Mouse (Mus musculus): Measurements from ENCODE around the gene Tcf25. TPM values are rescaled to one million over a fixed set of nuclear protein-coding genes. Genes with fewer than 3 reads are reported as not detected.

Tcf25 gene
- polyA plus RNA-seq, 1 experiment from 2014 or later = 146 TPM

DNA sequence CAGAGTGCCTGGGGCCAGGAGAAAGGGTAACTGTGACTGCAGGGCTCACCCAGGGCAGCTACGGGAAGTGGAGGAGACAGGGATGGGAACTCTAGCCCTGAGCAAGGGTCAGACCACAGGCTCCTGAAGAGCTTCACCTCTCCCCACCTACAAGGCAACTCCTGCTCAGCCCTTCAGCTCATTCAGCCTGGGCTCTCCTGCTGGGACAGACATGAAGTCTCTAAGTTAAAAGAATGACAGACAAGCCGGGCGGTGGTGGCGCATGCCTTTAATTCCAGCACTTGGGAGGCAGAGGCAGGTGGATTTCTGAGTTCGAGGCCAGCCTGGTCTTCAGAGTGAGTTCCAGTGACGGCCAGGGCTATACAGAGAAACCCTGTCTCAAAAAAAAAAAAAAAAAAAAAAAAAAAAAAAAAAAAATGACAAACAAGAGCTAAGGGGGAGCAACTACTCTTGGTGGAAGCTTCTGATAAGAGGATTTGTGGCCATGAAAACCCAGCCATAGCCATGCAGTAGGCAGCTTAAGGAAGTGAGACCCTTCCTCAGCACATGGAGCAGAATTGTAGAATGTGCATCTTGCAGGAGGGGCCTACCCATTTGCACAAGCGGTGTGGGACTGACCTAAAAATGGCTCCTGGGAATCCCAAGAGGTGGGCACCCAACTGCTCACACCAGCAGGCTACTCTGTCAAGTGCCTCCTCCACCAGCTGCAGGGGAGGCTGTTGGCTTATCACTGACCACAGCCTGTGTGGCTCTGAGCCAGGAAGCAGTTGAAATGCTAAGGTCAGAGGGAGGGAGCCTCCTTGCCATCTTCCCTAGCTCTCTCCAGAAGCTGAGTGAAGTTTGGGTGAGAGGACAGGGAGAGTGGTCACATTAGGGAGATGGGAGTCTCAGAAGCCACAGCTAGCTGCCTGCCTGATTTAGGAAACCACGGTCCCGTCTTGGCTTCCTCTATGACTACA lies 35.3 kb downstream of the Tcf25 start:
- no peak overlapping the region for H3K4me3 ChIP-seq (ENCODE audit: low read depth, low read length)
- no peak overlapping the region for H3K4me2 ChIP-seq (replicated peaks; ENCODE audit: low read depth)
- peaks cover 18% of the 10 kb centered on the region for H3K27me3 ChIP-seq (ENCODE audit: control insufficient read depth, insufficient read depth, low read length)
- no peaks in the 10 kb centered on the region for H3K9me3 ChIP-seq (ENCODE audit: control insufficient read depth, low read length)
- H3K36me3 ChIP-seq (ENCODE audit: control insufficient read depth, insufficient read depth, low read length) = no peaks in the 10 kb centered on the region
- no peaks in the 10 kb centered on the region for H3K4me1 ChIP-seq (replicated peaks; ENCODE audit: control insufficient read depth, insufficient read depth)
- H3K9ac ChIP-seq (ENCODE audit: low read length) = no peak overlapping the region
- no peak for ATAC-seq (ENCODE audit: low FRiP score, low TSS enrichment)
- TF ChIP-seq EP300 (optimal IDR thresholded peaks at IDR 0.05) (no peak), CTCF (IDR thresholded peaks at IDR 0.05; ENCODE audit: low read depth) (no peak)
- WGBS = 67% methylated on average over 9 of the region's 9 CpGs
- DNase-seq (ENCODE audit: low spot score) = no peak
- no peak overlapping the region for H3K27ac ChIP-seq (replicated peaks)

DNA sequence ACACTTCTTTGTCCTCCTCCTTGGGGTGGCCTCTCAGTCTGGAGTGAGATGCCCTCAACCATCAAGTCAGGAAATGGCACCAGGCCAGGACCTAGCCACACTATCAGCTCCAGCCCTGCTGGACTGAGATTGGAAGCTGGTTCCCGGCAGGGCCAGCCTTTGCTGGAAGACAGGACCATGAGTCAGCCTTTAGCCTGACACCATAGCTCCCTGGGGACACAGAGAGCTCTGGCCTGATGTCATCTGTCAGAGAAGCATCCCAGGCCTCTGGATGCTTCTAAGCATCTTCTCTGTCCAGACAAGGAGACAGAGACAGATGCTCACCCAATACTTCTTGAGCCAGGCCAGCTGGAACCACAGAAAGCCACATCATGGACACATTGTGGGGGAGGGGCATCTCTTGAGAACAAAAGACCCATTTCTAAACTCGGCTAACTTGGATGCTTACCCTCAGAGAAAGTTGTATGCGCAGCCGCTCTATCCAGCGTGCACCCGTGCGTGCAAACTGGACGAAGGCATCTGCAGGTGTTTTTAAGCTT lies 36.6 kb downstream of the Tcf25 start:
- DNase-seq (ENCODE audit: low spot score) (peak; percentile 58), ATAC-seq (ENCODE audit: low FRiP score, low TSS enrichment) (0 out of 2 replicates have a peak, but pooled peaks have one; percentile 27)
- no peak overlapping the region for H3K27ac ChIP-seq (replicated peaks)
- H3K4me1 ChIP-seq (replicated peaks; ENCODE audit: control insufficient read depth, insufficient read depth) = no peaks in the 10 kb centered on the region
- H3K9me3 ChIP-seq (ENCODE audit: control insufficient read depth, low read length) = no peaks in the 10 kb centered on the region
- no peak overlapping the region for H3K4me3 ChIP-seq (ENCODE audit: low read depth, low read length)
- peaks cover 18% of the 10 kb centered on the region for H3K27me3 ChIP-seq (ENCODE audit: control insufficient read depth, insufficient read depth, low read length)
- H3K4me2 ChIP-seq (replicated peaks; ENCODE audit: low read depth) = no peak overlapping the region
- no peaks in the 10 kb centered on the region for H3K36me3 ChIP-seq (ENCODE audit: control insufficient read depth, insufficient read depth, low read length)
- WGBS = 62% methylated on average over 8 of the region's 8 CpGs
- TF ChIP-seq EP300 (optimal IDR thresholded peaks at IDR 0.05) (no peak), CTCF (IDR thresholded peaks at IDR 0.05; ENCODE audit: low read depth) (no peak)
- no peak overlapping the region for H3K9ac ChIP-seq (ENCODE audit: low read length)

GRCm38 (mm10) chr8:123410788-123411187 lies 37.2 kb downstream of the Tcf25 start:
- Histone ChIP-seq H3K4me3 (ENCODE audit: low read depth, low read length) (peak overlapping the region; percentile 21; the same call in 1 of the 2 replicates), H3K9me3 (ENCODE audit: control insufficient read depth, low read length) (no peaks in the 10 kb centered on the region), H3K27ac (replicated peaks) (no peak overlapping the region), H3K4me2 (replicated peaks; ENCODE audit: low read depth) (peak overlapping the region; percentile 40), H3K36me3 (ENCODE audit: control insufficient read depth, insufficient read depth, low read length) (no peaks in the 10 kb centered on the region), H3K9ac (ENCODE audit: low read length) (no peak overlapping the region), H3K4me1 (replicated peaks; ENCODE audit: control insufficient read depth, insufficient read depth) (no peaks in the 10 kb centered on the region), H3K27me3 (ENCODE audit: control insufficient read depth, insufficient read depth, low read length) (peaks cover 18% of the 10 kb centered on the region)
- ATAC-seq (ENCODE audit: low FRiP score, low TSS enrichment) (no peak), DNase-seq (ENCODE audit: low spot score) (no peak)
- 14% methylated on average over 11 of the region's 11 CpGs for WGBS
- TF ChIP-seq CTCF (IDR thresholded peaks at IDR 0.05; ENCODE audit: low read depth) (no peak), EP300 (optimal IDR thresholded peaks at IDR 0.05) (no peak)

- DNase-seq (ENCODE audit: low spot score) (peak; percentile 68), ATAC-seq (ENCODE audit: low FRiP score, low TSS enrichment) (peak; percentile 57; the same call in 1 of the 2 replicates)
- Histone ChIP-seq H3K27ac (replicated peaks) (no peak within 1 kb of the TSS), H3K36me3 (ENCODE audit: control insufficient read depth, insufficient read depth, low read length) (no peaks in the 10 kb centered on the region), H3K9me3 (ENCODE audit: control insufficient read depth, low read length) (no peaks in the 10 kb centered on the region), H3K27me3 (ENCODE audit: control insufficient read depth, insufficient read depth, low read length) (peaks cover 18% of the 10 kb centered on the region), H3K9ac (ENCODE audit: low read length) (no peak within 1 kb of the TSS), H3K4me3 (ENCODE audit: low read depth, low read length) (peak within 1 kb of the TSS; percentile 21; the same call in 1 of the 2 replicates), H3K4me2 (replicated peaks; ENCODE audit: low read depth) (peak within 1 kb of the TSS; percentile 40), H3K4me1 (replicated peaks; ENCODE audit: control insufficient read depth, insufficient read depth) (no peaks in the 10 kb centered on the region)
- 0% methylated on average over 18 of the region's 29 CpGs for WGBS
- TF ChIP-seq EP300 (optimal IDR thresholded peaks at IDR 0.05) (no peak), CTCF (IDR thresholded peaks at IDR 0.05; ENCODE audit: low read depth) (no peak)
These were observed 37.7 kb downstream of the Tcf25 start, which contains the start of gene Tubb3 for GRCm38 (mm10) chr8:123411246-123411645. TSS of gene Tubb3 (plus strand) at chr8:123411424.

DNA sequence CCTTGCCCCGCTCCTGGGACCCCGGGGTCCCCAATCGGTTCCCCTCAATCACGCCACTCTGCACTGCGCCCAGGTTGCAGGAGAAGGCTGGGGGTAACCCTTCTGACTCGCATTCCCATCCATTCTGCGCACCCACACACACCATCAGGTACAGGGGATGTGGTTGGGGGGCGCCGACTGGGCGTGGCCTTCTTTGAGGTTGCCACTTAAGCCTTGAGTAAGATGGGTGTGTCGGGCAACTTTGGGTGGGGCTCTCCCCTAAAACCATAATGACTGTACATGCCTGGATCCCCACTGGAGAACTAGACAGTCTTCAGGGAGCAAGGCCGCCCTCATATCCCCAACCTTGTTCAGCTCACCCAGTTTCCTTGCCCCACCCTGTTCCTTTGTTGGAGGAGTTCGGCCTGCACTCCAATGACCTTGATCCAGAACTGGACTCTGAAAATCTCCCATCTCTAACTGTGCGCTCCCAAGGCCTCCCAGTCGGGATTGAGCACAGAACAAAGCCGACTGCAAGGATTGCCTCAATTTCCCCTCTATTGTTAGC lies 38.3 kb downstream of the Tcf25 start:
- Histone ChIP-seq H3K4me1 (replicated peaks; ENCODE audit: control insufficient read depth, insufficient read depth) (no peaks in the 10 kb centered on the region), H3K27ac (replicated peaks) (no peak overlapping the region), H3K27me3 (ENCODE audit: control insufficient read depth, insufficient read depth, low read length) (peaks cover 18% of the 10 kb centered on the region), H3K4me3 (ENCODE audit: low read depth, low read length) (peak overlapping the region; percentile 21; the same call in 1 of the 2 replicates), H3K4me2 (replicated peaks; ENCODE audit: low read depth) (peak overlapping the region; percentile 40), H3K36me3 (ENCODE audit: control insufficient read depth, insufficient read depth, low read length) (no peaks in the 10 kb centered on the region), H3K9ac (ENCODE audit: low read length) (no peak overlapping the region), H3K9me3 (ENCODE audit: control insufficient read depth, low read length) (no peaks in the 10 kb centered on the region)
- DNase-seq (ENCODE audit: low spot score) = no peak
- 11% methylated on average over 16 of the region's 16 CpGs for WGBS
- TF ChIP-seq CTCF (IDR thresholded peaks at IDR 0.05; ENCODE audit: low read depth) (no peak), EP300 (optimal IDR thresholded peaks at IDR 0.05) (no peak)
- ATAC-seq (ENCODE audit: low FRiP score, low TSS enrichment) = no peak

All from stomach, postnatal 0 days (tissue).